Mouse (Mus musculus) hindbrain, postnatal 0 days (tissue): ENCODE results near the gene 2410131K14Rik. TPM values are rescaled to one million over a fixed set of nuclear protein-coding genes. Genes with fewer than 3 reads are reported as not detected.
A peak's percentile ranks its signal among the peaks of the same experiment; 100 is the strongest.

Experiments
- ATAC-seq: fragments of 200-750 bp; cut with Nextera tagmentation; 2 replicates; pipeline ENCODE4 v1.8.0; 2017; ENCODE audit warnings: mild to moderate bottlenecking, moderate TSS enrichment, moderate library complexity
- DNase-seq: peaks from one replicate; pipeline ENCODE4 v3.0.0-alpha.2; 2015; ENCODE audit warnings: low spot score
- H3K27ac ChIP-seq: fragments of 300-500 bp; sonication (generic); 2 replicates; pipeline ENCODE4 v1.5.1; 2014; ENCODE audit warnings: mild to moderate bottlenecking
- H3K27me3 ChIP-seq: fragments of 300-500 bp; sonication (generic); 2 replicates; pipeline ENCODE4 v1.6.1; 2014; ENCODE audit warnings: low read length, mixed read lengths; ENCODE audit not compliant: insufficient read depth
- H3K36me3 ChIP-seq: fragments of 300-500 bp; sonication (generic); 2 replicates; pipeline ENCODE4 v1.6.1; 2014; ENCODE audit warnings: low read length, mixed read lengths; ENCODE audit not compliant: insufficient read depth
- H3K4me1 ChIP-seq: fragments of 300-500 bp; sonication (generic); 2 replicates; pipeline ENCODE4 v1.6.1; 2014; ENCODE audit warnings: antibody characterized with exemption, low read length, mixed read lengths; ENCODE audit not compliant: insufficient read depth
- H3K4me2 ChIP-seq: fragments of 300-500 bp; sonication (generic); 2 replicates; pipeline ENCODE4 v1.6.1; 2014; ENCODE audit warnings: low read depth, mild to moderate bottlenecking, low read length, moderate library complexity, mixed read lengths
- H3K4me3 ChIP-seq: fragments of 300-500 bp; sonication (generic); 2 replicates; pipeline ENCODE4 v1.5.1; 2014; ENCODE audit warnings: low read length
- H3K9ac ChIP-seq: fragments of 300-500 bp; sonication (generic); replicated peaks from 2 replicates; pipeline ENCODE4 v1.6.1; 2014; ENCODE audit warnings: mild to moderate bottlenecking, low read length, moderate library complexity, mixed read lengths
- H3K9me3 ChIP-seq: fragments of 300-500 bp; sonication (generic); 2 replicates; pipeline ENCODE4 v1.6.1; 2016; ENCODE audit warnings: low read length, mixed read lengths
- CTCF ChIP-seq: IDR thresholded peaks from 2 replicates; pipeline ENCODE4 v1.5.1; 2016; ENCODE audit warnings: antibody characterized with exemption, control low read depth, low read depth
- WGBS: fragments of 180-500 bp; shearing (Covaris S2); extraction: QIAGEN DNeasy Blood & Tissue Kit; methylation state at CpG from one replicate; pipeline ENCODE4 v1.1.7; 2014; 5-methylcytosine and 5-hydroxymethylcytosine counted together
- polyA plus RNA-seq: library from polyadenylated mRNA; unstranded; fragments of >200 nt; fragmentation: Nextera tagmentation; extraction: Ambion mirVana; gene quantifications from 2 replicates; pipeline ENCODE4 v1.2.1, GENCODE M21; 2015
- total RNA-seq: library from RNA; depleted of rRNA; stranded (reverse); fragments of >200 nt; gene quantifications from 2 replicates; pipeline ENCODE4 v1.2.3, GENCODE M21; 2014

The 2410131K14Rik gene
- total and polyA plus RNA-seq, 2 experiments from 2014 or later: 18.0 to 30.4 TPM

DNA sequence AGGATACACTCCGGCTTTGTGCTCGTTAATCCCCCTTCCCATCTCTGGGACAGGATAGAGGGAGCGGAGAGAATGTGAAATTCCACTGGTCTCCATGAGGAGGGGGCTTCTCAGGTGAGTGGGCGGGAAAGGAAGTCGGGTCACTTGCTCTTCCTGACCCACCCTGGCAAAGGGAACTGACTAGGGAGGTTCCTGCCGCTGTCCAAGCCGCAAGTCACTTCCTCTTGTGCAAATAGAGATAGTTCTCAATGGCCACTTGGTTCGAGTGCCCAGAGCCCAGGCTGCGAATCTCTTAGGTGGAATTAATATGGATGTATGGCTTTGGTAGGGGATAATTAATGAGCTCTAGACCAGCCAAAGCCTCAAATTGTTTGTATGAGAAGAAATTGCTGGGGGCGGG, 15.0 kb downstream of the 2410131K14Rik start:
- Histone ChIP-seq H3K9me3 (no peaks in the 10 kb centered on the region), H3K27ac (no peak overlapping the region), H3K27me3 (no peaks in the 10 kb centered on the region), H3K4me1 (peaks cover 7% of the 10 kb centered on the region; the same call in 1 of the 2 replicates), H3K9ac (no peak overlapping the region), H3K4me2 (no peak overlapping the region), H3K36me3 (peaks cover 42% of the 10 kb centered on the region), H3K4me3 (no peak overlapping the region)
- no peak for TF ChIP-seq CTCF
- DNase-seq (no peak), ATAC-seq (no peak)
- 85% methylated on average over 10 of the region's 10 CpGs for WGBS

DNA sequence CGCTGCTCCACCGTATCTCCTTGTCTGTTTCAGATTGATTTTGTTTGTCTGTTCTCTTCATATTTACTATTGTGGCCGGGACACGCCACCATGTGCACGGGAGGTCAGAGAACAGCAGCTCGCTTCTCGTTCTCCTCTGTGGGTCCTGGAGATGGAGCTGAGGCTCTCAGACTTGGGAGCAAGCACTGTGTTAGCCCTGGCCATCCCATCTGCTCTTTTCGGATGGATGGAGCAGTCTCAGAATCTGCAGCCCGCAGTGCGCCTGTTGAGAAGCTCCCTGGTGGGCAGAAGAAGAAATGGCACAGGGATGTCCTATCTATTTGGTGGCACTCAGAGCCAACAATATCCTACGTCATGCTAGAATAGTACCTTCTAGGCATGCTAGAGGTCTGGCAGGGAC, 15.6 kb downstream of the 2410131K14Rik start:
- Histone ChIP-seq H3K9ac (no peak overlapping the region), H3K4me1 (peaks cover 7% of the 10 kb centered on the region; the same call in 1 of the 2 replicates), H3K27me3 (no peaks in the 10 kb centered on the region), H3K4me2 (no peak overlapping the region), H3K36me3 (peaks cover 42% of the 10 kb centered on the region), H3K27ac (no peak overlapping the region), H3K4me3 (no peak overlapping the region), H3K9me3 (no peaks in the 10 kb centered on the region)
- WGBS: 89% methylated on average over 11 of the region's 11 CpGs
- DNase-seq (no peak), ATAC-seq (no peak)
- no peak for TF ChIP-seq CTCF

DNA sequence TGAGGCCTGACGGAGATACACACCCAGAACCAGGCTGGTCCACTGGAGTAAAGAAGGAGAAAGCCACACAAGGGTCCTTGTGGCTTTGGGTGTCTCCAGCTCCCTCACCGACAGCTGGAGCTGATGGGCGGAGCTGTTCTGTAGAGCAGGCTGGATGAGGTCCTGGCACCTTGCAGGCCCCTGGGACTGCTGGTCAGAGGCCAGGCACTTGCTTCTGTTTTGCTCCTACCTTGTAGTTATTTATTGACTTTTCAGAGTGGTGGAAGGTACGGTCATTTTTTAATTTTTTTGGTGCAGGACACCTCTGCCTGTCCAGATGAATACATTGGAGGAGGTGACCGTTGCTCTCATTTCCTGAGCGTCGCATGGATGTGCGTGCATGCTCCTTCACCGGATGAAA, 16.2 kb downstream of the 2410131K14Rik start:
- Histone ChIP-seq H3K9me3 (no peaks in the 10 kb centered on the region), H3K4me2 (no peak overlapping the region), H3K9ac (no peak overlapping the region), H3K4me1 (peaks cover 7% of the 10 kb centered on the region; the same call in 1 of the 2 replicates), H3K27me3 (no peaks in the 10 kb centered on the region), H3K27ac (no peak overlapping the region), H3K4me3 (no peak overlapping the region), H3K36me3 (peaks cover 42% of the 10 kb centered on the region)
- TF ChIP-seq CTCF: no peak
- DNase-seq: no peak
- ATAC-seq: no peak
- WGBS: 96% methylated on average over 9 of the region's 9 CpGs

DNA sequence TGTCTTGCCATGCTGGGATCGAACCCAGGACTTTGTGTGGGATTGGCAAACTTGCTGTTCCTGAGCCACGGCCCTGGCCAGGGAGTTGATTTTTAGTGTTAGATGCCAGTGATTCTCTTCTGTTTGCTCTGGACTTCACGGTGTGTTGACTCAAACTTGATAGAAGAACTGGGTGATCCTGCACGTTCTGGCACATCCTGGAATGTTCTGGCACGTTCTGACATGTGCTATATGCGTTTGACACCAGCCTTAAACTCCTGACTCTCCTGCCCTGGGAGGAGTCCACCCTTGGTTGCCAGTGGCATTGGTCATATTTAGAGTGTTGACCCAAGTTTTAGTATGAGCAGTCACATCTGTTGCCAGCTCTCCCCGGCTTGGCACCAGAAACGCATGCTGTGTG, 17.4 kb downstream of the 2410131K14Rik start:
- H3K9me3 ChIP-seq: no peaks in the 10 kb centered on the region
- H3K9ac ChIP-seq: no peak overlapping the region
- DNase-seq: no peak
- peaks cover 32% of the 10 kb centered on the region for H3K36me3 ChIP-seq
- WGBS: 82% methylated on average over 8 of the region's 8 CpGs
- H3K4me3 ChIP-seq: no peak overlapping the region
- TF ChIP-seq CTCF: no peak
- H3K4me1 ChIP-seq: peaks cover 7% of the 10 kb centered on the region; the same call in 1 of the 2 replicates
- H3K27ac ChIP-seq: no peak overlapping the region
- H3K4me2 ChIP-seq: no peak overlapping the region
- no peak for ATAC-seq
- H3K27me3 ChIP-seq: no peaks in the 10 kb centered on the region

DNA sequence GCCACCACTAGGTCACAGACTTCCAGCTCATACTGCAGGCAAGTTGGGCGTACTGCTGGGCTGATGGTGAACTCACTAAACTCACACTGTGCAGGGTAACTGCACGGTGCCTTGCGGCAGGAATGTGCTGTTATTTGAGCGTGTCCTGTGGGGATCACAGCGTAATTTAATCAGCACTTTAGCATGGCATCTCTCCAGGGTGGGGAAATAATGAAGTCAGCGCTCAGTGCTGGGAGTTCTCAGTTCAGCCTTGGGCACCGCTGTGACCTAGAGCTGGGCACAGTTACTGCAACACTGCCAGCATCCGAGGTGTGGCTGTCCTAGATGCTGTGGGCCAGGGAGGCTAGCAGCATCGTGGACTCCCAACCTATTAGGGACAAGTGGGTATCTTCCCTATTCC, 19.3 kb downstream of the 2410131K14Rik start:
- 49% methylated on average over 9 of the region's 9 CpGs for WGBS
- no peak overlapping the region for H3K9ac ChIP-seq
- H3K27me3 ChIP-seq: no peaks in the 10 kb centered on the region
- DNase-seq: peak; percentile 36
- no peak overlapping the region for H3K27ac ChIP-seq
- H3K4me1 ChIP-seq: peaks cover 3% of the 10 kb centered on the region
- peaks cover 24% of the 10 kb centered on the region for H3K36me3 ChIP-seq
- no peak overlapping the region for H3K4me2 ChIP-seq
- ATAC-seq: no peak
- TF ChIP-seq CTCF: peak; percentile 23
- no peak overlapping the region for H3K4me3 ChIP-seq
- no peaks in the 10 kb centered on the region for H3K9me3 ChIP-seq

DNA sequence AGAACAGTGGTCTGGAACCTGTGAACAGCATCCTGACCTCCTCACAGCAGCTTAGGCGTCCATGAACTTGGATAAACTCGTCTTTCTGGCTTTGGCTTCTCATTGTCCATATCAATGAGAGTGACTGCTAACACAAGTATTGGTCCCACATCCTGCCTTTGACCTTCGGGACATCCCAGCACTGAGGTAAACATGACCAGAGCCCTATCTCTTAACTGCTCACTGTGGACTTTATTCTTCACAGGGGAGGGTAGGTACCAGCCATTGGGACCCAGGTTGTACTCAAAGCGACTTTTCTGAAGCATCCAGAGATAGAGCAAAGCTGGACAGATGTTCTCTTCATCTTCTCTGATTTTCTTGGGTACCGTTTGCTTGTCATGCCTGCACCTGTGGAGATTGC, 20.3 kb downstream of the 2410131K14Rik start:
- ATAC-seq (no peak), DNase-seq (no peak)
- no peak overlapping the region for H3K4me2 ChIP-seq
- H3K4me3 ChIP-seq: no peak overlapping the region
- 75% methylated on average over 5 of the region's 5 CpGs for WGBS
- no peaks in the 10 kb centered on the region for H3K27me3 ChIP-seq
- TF ChIP-seq CTCF: no peak
- H3K27ac ChIP-seq: no peak overlapping the region
- H3K9ac ChIP-seq: no peak overlapping the region
- peaks cover 20% of the 10 kb centered on the region for H3K36me3 ChIP-seq
- H3K4me1 ChIP-seq: peaks cover 4% of the 10 kb centered on the region; the same call in 1 of the 2 replicates
- no peaks in the 10 kb centered on the region for H3K9me3 ChIP-seq

DNA sequence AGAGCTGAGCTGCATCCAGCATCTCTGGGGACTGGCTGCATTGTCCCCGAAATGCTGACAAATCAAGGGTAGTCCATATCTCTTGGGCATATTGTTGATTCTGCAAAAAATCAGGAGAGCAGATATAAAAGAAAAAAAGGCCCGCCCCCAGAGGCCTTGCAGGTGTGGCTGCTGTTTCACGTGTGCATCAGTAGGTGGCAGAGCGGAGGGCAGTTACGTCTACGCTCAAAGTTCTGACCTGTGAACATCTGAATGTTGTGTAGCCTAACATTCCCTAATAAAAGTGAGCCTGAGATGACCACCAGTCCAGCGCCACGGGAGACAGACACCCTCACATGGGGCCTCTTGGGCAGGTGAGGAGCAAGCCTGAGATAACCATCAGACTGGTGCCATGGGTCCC, 21.3 kb downstream of the 2410131K14Rik start:
- peak; percentile 51 for TF ChIP-seq CTCF
- no peak overlapping the region for H3K4me3 ChIP-seq
- no peaks in the 10 kb centered on the region; the same call in 1 of the 2 replicates for H3K27me3 ChIP-seq
- H3K9me3 ChIP-seq: no peaks in the 10 kb centered on the region
- peaks cover 13% of the 10 kb centered on the region for H3K36me3 ChIP-seq
- H3K4me1 ChIP-seq: peaks cover 4% of the 10 kb centered on the region; the same call in 1 of the 2 replicates
- peak; percentile 48 for DNase-seq
- H3K4me2 ChIP-seq: no peak overlapping the region
- H3K27ac ChIP-seq: no peak overlapping the region
- no peak for ATAC-seq
- WGBS: 48% methylated on average over 8 of the region's 8 CpGs
- no peak overlapping the region for H3K9ac ChIP-seq
